Mouse (Mus musculus) G1E (cell line): ENCODE results near the gene H2-Aa. TPM values are rescaled to one million over a fixed set of nuclear protein-coding genes. Genes with fewer than 3 reads are reported as not detected.
A peak's percentile ranks its signal among the peaks of the same experiment; 100 is the strongest.

Experiments
- ATAC-seq: 2 replicates; pipeline ENCODE4 v1.8.0; 2016; ENCODE audit warnings: mild to moderate bottlenecking; ENCODE audit not compliant: insufficient number of reproducible peaks, poor library complexity, low FRiP score, severe bottlenecking; ENCODE audit errors: extremely low read depth
- DNase-seq: peaks from one replicate; pipeline ENCODE4 v3.0.0; 2012; ENCODE audit warnings: low spot score
- H3K27me3 ChIP-seq: 2 replicates; pipeline ENCODE4 v1.6.1; 2012; ENCODE audit warnings: mild to moderate bottlenecking, low read length, inconsistent platforms; ENCODE audit not compliant: insufficient read depth
- H3K36me3 ChIP-seq: replicated peaks from 2 replicates; pipeline ENCODE3; 2012; ENCODE audit warnings: mild to moderate bottlenecking, inconsistent platforms
- H3K4me1 ChIP-seq: 2 replicates; pipeline ENCODE4 v1.6.1; 2012; ENCODE audit warnings: low read depth, low read length, inconsistent platforms, mixed read lengths; ENCODE audit not compliant: insufficient read depth
- H3K4me3 ChIP-seq: 2 replicates; pipeline ENCODE4 v1.5.1; 2012; ENCODE audit warnings: low read depth, mild to moderate bottlenecking, inconsistent platforms, low read length, moderate library complexity, mixed read lengths
- H3K9me3 ChIP-seq: replicated peaks from 2 replicates; pipeline ENCODE4 v1.6.1; 2012; ENCODE audit warnings: inconsistent platforms
- CTCF ChIP-seq: IDR thresholded peaks from 2 replicates; pipeline ENCODE4 v1.5.1; 2012; ENCODE audit warnings: low read depth, low read length, inconsistent platforms, mixed read lengths
- GATA1 ChIP-seq: IDR thresholded peaks from 2 replicates; pipeline ENCODE4 v1.6.1; 2012; ENCODE audit warnings: borderline replicate concordance, low read length, inconsistent platforms, mixed read lengths
- GATA2 ChIP-seq: IDR thresholded peaks from 2 replicates; pipeline ENCODE4 v1.6.1; 2012; ENCODE audit warnings: low read depth, low read length, inconsistent platforms, borderline replicate concordance
- POLR2AphosphoS5 ChIP-seq: IDR thresholded peaks from 2 replicates; pipeline ENCODE4 v1.6.1; 2012; ENCODE audit warnings: low read depth, low read length, inconsistent platforms; ENCODE audit not compliant: insufficient replicate concordance
- TAL1 ChIP-seq: conservative IDR thresholded peaks from 2 replicates; pipeline ENCODE4 v1.6.1; 2012; ENCODE audit warnings: low read depth, low read length, inconsistent platforms, mixed read lengths
- polyA plus RNA-seq: library from polyadenylated mRNA; stranded (reverse); fragments of >175 nt; gene quantifications from 2 replicates; pipeline ENCODE4 v1.2.3, GENCODE M21; 2012
- total RNA-seq, 2 experiments: library from RNA; stranded (forward) in 1 of 2; stranded (reverse) in 1 of 2; fragments of 200-1000 nt in 1 of 2; fragments of >200 nt in 1 of 2; fragmentation: Nextera tagmentation in 1 of 2; gene quantifications; 2 replicates each; pipeline ENCODE4 v1.2.3; 2014 to 2017

The H2-Aa gene
- total and polyA plus RNA-seq, 3 experiments = not detected

DNA sequence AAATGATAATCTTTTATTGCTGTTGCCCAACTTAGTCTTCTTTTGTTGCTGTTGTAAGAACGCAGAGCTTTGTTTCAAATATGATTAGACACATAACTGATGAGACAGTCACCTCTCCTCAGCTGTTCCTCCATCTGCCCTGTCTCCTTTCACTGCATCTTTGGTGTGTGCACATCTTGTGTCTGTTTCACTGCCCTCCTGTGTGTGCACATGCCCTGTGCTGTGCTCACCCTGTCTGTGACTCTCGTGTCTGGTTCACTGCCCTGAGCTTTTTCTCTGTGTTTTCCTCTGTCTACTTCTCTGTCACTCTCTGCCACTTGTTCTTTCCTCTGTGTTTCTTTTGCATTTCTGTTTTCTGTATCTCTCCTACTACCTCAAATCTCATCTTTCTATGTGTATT lies 17.4 kb downstream of the H2-Aa start:
- Histone ChIP-seq H3K9me3 (peaks cover under 1% of the 10 kb centered on the region; the same call in 1 of the 2 replicates), H3K36me3 (no peaks in the 10 kb centered on the region), H3K4me3 (no peak overlapping the region), H3K27me3 (peaks cover 13% of the 10 kb centered on the region), H3K4me1 (no peaks in the 10 kb centered on the region)
- ATAC-seq (no peak), DNase-seq (no peak)
- TF ChIP-seq GATA2 (no peak), CTCF (no peak), TAL1 (no peak), POLR2AphosphoS5 (no peak), GATA1 (no peak)

DNA sequence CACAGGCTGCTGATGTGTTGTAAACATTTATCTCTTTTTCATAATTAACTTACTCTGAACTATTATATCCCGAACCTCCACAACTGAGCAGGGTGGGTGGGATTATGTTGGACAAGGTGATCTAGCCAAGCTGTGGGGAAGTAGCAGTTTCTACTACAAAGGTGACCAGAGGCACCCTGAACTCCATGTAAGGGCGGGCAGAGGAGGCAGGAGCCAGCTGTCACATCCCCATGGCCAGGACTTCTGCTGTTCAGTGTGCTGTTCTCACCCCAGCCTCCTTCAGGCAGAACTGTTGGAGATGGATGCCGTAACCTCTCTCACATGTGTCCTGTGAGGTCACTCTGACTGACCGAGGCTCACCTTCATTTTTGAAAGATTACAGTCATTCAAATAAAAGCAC lies 17.8 kb downstream of the H2-Aa start:
- DNase-seq = no peak
- no peaks in the 10 kb centered on the region for H3K36me3 ChIP-seq
- no peaks in the 10 kb centered on the region for H3K4me1 ChIP-seq
- TF ChIP-seq GATA1 = no peak
- TF ChIP-seq GATA2 = no peak
- no peak for TF ChIP-seq CTCF
- no peak for TF ChIP-seq POLR2AphosphoS5
- TF ChIP-seq TAL1 = no peak
- peaks cover 17% of the 10 kb centered on the region for H3K27me3 ChIP-seq
- H3K4me3 ChIP-seq = no peak overlapping the region
- peaks cover 5% of the 10 kb centered on the region for H3K9me3 ChIP-seq
- ATAC-seq = no peak

DNA sequence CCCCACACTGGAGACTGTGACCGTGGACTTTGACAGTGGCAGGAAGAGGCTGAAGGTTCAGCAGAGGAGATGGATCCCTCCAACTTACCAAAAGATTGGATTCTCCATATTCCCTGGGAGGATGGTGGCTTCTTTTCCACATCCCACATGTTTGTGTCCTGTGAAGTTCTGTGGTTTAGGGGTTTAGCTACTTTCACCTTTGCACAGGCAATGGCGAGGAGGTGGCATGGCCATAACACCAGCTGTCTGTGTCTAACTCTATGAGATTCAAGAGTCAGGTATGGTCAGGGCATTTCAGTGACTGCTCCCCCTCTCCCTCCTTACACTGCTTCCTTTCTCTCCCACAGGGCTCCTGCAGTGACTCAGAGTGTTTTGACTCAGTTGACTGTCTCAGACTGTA lies 18.9 kb downstream of the H2-Aa start:
- no peak overlapping the region for H3K4me3 ChIP-seq
- DNase-seq (no peak), ATAC-seq (no peak)
- H3K9me3 ChIP-seq = peaks cover 10% of the 10 kb centered on the region
- no peak for TF ChIP-seq GATA2
- TF ChIP-seq POLR2AphosphoS5 = no peak
- TF ChIP-seq TAL1 = no peak
- TF ChIP-seq CTCF = no peak
- TF ChIP-seq GATA1 = no peak
- no peaks in the 10 kb centered on the region for H3K4me1 ChIP-seq
- no peaks in the 10 kb centered on the region for H3K36me3 ChIP-seq
- peaks cover 20% of the 10 kb centered on the region for H3K27me3 ChIP-seq

DNA sequence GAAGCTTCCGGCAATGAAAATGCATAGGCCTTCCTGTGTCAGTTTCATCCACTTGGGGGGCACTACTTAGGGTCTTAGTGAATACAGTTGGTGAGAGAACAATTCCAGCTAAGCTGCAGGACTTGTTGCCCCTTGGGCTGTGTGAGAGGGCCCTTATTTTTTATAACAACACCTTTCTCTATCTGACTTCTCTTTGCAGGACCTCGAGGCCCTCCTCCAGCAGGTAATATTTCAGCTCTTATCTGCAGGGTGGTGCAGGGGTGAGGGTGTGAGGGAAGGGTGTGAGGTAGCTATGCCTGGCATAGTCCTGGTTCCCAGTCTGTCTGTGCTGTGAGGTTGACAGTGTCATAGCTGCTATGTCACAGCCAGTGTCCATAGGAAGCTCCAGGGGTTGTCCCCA lies 19.4 kb downstream of the H2-Aa start:
- Histone ChIP-seq H3K27me3 (peaks cover 21% of the 10 kb centered on the region), H3K4me3 (no peak overlapping the region), H3K9me3 (peaks cover 10% of the 10 kb centered on the region), H3K4me1 (no peaks in the 10 kb centered on the region), H3K36me3 (no peaks in the 10 kb centered on the region)
- ATAC-seq (no peak), DNase-seq (no peak)
- no peak for TF ChIP-seq CTCF

DNA sequence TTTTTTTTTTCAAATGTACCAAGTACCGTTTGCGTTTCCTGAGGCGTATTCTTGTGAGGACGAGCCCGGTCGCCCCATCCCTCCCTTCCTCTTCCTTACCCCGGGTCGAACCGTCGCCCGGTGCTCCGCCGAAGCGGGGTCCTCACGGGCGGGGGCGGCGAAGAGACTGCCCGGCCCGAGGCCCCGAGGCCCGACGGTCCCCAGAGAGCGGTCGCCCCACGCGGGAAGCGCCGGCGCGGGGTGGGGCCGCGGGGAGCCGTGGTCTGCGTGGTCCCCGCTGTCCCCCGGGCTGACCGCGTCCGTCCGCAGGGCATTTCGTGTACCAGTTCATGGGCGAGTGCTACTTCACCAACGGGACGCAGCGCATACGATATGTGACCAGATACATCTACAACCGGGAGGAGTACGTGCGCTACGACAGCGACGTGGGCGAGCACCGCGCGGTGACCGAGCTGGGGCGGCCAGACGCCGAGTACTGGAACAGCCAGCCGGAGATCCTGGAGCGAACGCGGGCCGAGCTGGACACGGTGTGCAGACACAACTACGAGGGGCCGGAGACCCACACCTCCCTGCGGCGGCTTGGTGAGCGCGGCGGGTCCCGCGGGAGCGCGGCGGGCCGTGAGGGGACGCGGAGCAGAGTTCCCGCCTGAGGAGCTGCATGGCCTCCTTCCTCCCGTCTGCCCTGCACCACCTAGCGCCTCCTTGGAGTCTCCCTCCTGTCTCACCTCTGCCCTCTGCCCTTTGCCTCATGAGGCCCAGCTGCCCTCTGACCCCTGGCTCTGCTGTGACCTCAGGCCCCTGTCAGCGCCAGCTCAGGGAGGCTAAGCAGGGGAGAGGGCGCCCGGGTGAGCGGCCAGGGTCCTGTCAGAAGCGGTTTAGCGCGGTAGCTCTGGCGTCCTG lies 22.9 kb downstream of the H2-Aa start:
- no peak for DNase-seq

DNA sequence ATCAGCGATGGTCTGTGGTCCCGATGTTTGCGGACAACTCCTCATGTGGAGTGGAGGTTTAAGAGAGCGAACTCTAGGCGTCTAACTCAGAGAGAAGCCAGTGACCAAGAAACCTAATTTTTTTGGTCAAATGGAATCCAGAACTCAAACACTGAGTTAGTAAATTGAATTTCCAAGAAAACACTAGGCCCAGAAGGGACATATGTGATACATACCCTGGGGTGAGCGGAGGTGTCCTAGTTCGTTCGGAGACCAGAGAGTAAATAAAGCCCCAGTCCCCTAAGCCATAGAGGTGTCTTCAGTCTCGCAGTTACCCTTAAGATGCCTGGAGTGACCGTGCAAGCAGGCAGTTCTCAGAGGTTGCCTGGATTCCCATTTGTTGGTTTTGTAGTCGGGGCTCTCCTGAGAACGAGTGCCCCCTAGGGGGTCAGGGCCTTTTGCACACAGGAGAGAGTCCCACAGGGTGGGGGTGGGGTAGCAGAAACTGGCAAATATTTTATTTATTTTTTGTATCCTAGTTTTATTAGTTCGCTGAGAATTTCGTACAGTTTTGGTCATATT lies 23.7 kb downstream of the H2-Aa start:
- Histone ChIP-seq H3K27me3 (peaks cover 32% of the 10 kb centered on the region), H3K9me3 (peaks cover 10% of the 10 kb centered on the region), H3K36me3 (no peaks in the 10 kb centered on the region), H3K4me3 (no peak overlapping the region), H3K4me1 (no peaks in the 10 kb centered on the region)
- no peak for TF ChIP-seq TAL1
- no peak for TF ChIP-seq GATA2
- TF ChIP-seq GATA1 = no peak
- no peak for TF ChIP-seq CTCF
- TF ChIP-seq POLR2AphosphoS5 = no peak
- DNase-seq = no peak
- ATAC-seq = no peak

More for the DNA sequence above, 22.9 kb downstream of the H2-Aa start:
- Histone ChIP-seq H3K9me3 (peaks cover 10% of the 10 kb centered on the region), H3K27me3 (peaks cover 28% of the 10 kb centered on the region), H3K36me3 (no peaks in the 10 kb centered on the region), H3K4me3 (peak overlapping the region; percentile 30; the same call in 1 of the 2 replicates), H3K4me1 (no peaks in the 10 kb centered on the region)
- TF ChIP-seq POLR2AphosphoS5 = no peak
- TF ChIP-seq GATA2 = no peak
- TF ChIP-seq TAL1 = no peak
- ATAC-seq = no peak
